Mouse (Mus musculus) adrenal gland, adult 18-20 months (tissue): ENCODE measurements around the gene Dpt. TPM values are rescaled to one million over a fixed set of nuclear protein-coding genes. Genes with fewer than 3 reads are reported as not detected.
"Not testable (repeated sequence)": the region's sequence is repeated elsewhere in the genome, so short reads cannot be mapped to it uniquely, and the experiment has no call there.

Source experiments
- DNase-seq, 2 experiments: peaks; one replicate each; pipeline ENCODE4 v3.0.0; 2021 to 2022; ENCODE audit warnings: low spot score in 2 of 2
- long read RNA-seq, 2 experiments: library from polyadenylated mRNA; stranded (forward); transcript quantifications; one replicate each; pipeline ENCODE4 v2.0.0; 2021
- total RNA-seq, 2 experiments: library from RNA; stranded (reverse); gene quantifications; 1 replicate in 1 of 2; 2 replicates in 1 of 2; pipeline ENCODE4 v1.2.3; 2021

Dpt gene
- total RNA-seq = 100 to 1,000 TPM in 1 of 2 experiments, 10 to 100 TPM in 1; 23.7 to 109 TPM
- long read RNA-seq, experiment 1, transcript Dpt-201 (4 exons, 1,724 nt) = major isoform, 17 of 18 reads
- long read RNA-seq, experiment 1, partial matches to known transcripts = 0 of 18 reads
- long read RNA-seq, experiment 1, other reads (novel, unspliced or antisense) = 1 of 18 reads
- long read RNA-seq, experiment 2, partial matches to known transcripts = 0 of 5 reads
- long read RNA-seq, experiment 2, other reads (novel, unspliced or antisense) = 1 of 5 reads

DNA sequence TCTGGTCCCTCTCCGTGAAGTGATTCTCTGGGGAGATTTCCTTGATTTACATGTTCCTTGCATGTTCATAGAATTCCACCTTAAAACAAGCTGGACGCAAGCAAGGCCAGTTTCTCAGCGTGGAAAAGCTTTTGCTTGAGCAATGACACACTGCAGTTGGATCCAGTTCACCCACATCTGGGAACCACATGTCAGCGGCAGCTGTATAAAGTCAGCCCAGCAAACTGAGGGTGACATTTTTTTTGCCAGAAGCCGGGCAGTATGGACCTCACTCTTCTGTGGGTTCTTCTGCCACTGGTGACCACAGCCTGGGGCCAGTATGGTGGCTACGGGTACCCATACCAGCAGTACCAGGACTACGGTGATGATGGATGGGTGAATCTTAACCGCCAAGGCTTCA lies at the start of gene Dpt:
Gene Dpt, plus strand, starts transcription at position 174 of the 400 bp plus-strand sequence.
- DNase-seq = peak in 1 of 2 experiments; percentile 29

- no peak for DNase-seq
Observed at GRCm38 (mm10) chr1:164753736-164754135, 42.7 kb upstream of the Dpt start.

GRCm38 (mm10) chr1:164755671-164756070 lies 40.8 kb upstream of the Dpt start:
- DNase-seq = no peak

DNA sequence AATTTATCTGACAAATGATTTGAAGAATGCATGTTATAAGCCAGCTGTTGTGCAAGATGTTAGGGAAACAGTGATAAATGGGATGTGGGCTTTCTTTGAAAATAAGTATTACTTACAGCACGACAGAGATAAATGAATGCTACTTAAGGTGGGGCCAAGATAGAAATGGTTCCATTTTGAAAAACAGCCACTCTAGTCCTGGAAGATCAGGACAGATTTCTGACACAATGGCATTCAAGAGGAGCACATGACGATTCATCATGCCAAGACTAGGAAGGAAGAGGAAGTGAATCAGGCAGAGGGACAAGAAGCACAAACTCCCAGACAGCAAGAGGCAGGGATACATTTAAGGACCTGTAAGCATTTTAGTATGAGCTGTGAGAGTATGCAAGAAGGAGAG lies 39.5 kb upstream of the Dpt start:
- no peak for DNase-seq

DNA sequence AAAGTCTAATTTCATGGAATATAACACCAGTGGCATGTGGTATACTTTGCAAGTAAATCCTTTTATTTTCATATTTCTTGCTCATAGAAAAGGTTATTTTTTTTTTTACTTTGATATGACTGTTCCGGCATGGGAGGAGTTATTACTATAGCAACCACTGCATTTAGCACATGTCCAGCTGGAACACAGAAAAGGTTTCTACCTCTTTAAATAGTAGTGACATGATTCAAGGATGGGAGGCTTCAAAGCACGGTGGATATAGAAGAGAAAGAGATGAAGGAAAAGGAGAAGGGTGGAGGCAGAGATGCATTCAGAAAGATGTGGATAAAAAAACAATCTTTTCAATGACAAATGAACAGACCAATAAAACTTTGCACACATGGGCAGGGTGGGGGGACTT lies 38.0 kb upstream of the Dpt start:
- DNase-seq = no peak

DNA sequence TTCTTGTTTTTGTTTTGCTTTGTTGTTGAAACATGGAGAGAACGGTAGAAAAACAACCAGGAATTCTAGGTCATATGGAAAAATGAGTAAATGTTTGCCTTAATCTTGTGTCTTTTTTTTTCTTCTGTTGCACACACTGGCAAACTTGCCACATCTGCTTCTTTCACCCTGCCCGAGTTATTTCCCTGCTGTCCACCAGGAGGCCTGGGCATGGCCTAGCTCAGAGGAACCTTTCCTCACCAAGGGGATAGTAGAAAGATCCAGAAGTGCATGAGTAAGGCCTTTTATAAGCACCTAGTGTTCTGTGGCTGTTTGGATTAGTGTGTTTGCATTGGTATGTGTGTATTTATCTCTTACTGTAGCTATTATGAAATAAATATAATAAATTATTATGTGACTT lies 34.2 kb upstream of the Dpt start:
- DNase-seq = no peak

DNA sequence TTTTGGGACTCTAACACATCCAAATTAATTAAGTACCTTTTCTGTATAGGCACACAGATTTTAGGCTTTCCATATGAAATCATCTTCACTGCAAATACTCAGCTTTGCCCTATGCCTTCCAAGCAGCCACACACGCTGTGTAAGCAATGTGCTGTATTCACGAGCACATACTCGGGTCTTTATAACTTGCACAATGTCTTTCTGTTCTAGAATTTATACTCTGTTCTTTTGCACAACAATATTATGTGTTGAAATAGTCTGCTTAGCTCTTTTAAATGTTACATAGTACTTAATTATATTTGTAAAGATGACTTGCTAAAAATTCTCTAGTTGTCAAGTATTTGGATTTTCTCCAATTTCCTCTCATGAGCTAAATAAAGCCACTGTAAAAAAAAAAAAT lies 29.8 kb upstream of the Dpt start:
- no peak for DNase-seq

- peak in 1 of 2 experiments; percentile 39 for DNase-seq
Observed at GRCm38 (mm10) chr1:164770611-164771010, 25.8 kb upstream of the Dpt start.

DNA sequence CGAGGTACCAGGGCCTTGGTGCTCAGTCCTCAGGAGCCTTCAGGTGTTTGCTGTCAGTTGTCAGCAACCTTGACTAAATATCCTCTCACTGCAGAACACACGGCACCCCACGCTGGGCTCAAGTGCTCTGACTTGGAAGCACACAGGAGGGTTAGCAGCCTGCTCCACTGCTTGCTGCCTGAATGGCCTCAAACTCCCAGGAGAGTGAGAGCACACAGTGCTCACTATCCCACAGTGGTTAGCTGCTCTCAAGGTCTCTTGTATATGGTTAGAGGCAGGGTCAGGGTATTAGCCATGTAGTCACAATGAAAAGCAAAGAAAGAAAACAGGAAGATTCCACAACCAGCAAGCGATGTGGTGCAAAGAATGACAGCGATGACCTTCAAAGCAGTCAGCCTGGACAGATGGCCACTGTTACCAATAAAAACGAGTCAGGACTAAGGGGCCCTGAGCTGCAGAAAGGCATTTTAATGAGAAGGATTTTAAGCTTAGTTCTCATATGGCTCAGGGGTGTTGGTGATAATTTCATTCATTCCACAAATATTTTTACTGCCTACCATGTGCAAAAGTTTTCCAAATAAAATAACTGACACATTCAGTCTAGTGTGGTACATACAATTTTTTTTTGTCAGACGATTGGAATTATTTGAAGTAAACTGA lies 15.5 kb upstream of the Dpt start:
- no peak for DNase-seq

GRCm38 (mm10) chr1:164786165-164786564 lies 10.3 kb upstream of the Dpt start:
- no peak for DNase-seq

- DNase-seq = no peak
Observed at GRCm38 (mm10) chr1:164787771-164788170, 8.7 kb upstream of the Dpt start.

DNA sequence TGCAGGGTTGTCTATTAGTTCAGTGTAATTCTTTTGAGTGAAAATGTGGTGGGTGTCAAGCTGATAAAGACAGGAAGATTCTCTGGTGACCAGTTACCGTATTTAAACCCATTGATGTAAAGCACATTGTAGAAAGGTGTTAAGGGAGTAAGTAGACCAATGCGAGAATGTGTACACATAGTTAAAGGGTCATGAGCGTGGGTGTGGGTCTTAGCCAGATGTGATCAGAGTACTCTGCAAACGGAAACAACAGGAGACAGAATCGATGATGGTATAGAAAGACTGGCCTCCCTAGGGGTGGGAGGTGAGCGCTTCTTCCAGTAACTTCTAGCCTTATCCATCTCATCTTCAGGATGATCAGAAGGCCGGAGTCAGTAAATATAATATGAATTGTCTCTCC lies 8.2 kb upstream of the Dpt start:
- DNase-seq = no peak

GRCm38 (mm10) chr1:164790296-164790695 lies 6.1 kb upstream of the Dpt start:
- DNase-seq = not testable (repeated sequence)

- DNase-seq = no peak
Observed at GRCm38 (mm10) chr1:164793049-164793448, 3.4 kb upstream of the Dpt start.

GRCm38 (mm10) chr1:164797746-164798285 lies 1.4 kb downstream of the Dpt start:
- DNase-seq = no peak

DNA sequence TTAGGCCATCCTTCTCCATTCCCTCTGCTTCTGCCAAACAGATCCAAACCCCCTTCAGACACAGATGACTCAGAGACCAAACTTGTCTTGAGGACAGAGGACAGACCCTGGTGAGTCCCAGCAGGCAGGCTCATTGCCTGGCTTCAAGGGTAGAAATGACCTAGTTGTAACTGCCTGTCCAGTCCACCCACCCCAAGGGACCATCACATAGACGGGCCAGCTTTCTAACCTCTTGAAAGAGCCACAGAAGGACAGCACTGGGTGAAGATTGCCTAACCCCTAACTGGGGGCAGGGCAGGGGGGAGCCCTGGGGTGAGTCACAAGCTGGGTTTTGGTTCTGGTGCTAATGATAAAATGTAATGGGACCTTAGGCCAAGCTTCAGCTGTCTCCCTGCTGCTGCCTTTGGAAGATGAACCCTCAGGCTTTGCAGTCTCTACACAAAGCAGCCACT lies 2.1 kb downstream of the Dpt start:
- no peak for DNase-seq

- no peak for DNase-seq
Observed at GRCm38 (mm10) chr1:164799161-164799560, 2.7 kb downstream of the Dpt start.

DNA sequence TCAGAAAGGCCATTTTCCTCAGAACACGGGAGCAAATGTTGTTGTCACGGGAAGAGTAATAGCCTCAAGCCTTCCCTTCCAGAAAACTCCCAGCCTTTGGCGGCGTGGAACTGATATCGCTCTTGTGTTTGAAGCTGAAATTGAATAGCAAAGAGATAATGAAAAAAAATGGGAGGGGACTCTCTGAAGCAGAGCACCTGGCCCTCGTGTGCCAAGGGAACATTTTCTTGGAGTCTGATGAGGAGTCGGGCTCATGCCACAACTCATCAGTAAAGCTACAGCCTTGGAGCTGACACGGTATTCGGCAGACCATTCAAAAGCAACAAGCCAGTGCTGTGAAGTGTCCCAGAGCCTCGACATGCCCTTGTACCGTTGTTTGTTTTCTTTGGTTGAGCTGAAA lies 7.8 kb downstream of the Dpt start:
- no peak for DNase-seq

DNA sequence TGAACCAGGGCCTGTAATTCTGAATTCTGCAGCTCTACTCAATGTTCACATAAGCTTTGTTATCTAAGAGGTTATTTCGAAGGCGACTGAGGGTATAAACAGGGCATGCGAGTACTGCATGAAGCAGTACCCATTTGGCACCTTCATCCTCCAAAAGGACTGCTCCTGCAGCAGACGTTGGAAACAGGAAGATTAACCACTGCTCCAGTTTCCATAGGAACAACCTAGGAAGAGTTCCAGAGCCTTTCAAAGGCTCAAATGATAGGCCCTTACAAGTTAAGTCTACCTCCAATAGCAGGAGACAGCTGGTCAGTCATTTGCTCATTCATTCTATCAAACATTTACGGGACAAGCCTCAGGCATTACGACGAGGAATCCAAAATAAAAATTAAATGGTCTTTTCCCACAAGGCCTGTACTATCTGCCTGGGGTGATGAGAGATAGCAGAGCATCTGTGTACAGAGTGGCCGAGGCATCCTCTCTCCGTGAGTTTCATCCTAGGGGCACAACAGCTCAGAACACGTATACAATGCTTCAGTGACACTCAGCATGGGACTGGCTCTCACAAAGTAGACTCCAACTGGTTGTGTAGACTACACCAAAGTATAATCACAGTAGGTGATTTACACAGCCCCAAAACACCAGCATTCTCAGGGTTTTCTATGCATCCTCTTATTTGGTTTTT lies 8.4 kb downstream of the Dpt start:
- DNase-seq = no peak

DNA sequence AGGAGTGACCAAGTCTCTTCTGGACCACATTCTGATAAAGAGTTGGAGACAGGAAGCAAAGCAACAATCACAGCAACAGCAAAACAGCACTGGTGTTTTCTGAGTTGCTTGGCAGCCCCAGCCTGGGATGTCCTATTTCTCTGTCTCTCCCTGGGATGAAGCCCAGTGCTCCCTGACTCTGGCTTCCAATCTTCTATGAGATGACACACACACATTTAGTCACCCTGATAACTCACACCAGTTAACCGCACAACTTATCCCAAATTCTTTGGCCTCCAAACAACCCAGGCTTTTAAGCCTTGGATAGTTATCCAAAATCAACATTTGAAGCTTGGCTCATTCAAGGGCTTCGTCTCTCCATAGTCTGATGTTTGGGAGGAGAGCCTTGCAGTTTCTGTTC lies 12.9 kb downstream of the Dpt start:
- DNase-seq = no peak

DNA sequence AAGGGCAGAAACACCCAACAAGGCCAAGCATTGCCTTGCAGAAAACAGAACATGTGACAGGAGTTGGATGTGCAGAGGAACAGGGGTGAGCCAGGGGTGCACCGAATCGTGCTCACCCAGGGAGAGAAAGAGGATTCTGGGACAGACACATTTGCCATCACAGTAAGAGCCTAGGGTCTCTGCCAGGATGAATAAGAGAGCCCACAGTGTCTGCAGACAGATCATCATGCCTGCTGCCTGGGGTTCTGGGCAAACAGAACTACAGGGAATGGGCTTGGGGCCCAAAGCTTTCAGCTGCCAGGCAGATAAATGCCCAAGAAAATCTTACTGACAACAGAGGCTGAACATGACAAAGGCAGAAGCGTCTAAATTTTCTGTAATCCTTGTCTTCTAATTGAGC lies 14.9 kb downstream of the Dpt start:
- no peak for DNase-seq

DNA sequence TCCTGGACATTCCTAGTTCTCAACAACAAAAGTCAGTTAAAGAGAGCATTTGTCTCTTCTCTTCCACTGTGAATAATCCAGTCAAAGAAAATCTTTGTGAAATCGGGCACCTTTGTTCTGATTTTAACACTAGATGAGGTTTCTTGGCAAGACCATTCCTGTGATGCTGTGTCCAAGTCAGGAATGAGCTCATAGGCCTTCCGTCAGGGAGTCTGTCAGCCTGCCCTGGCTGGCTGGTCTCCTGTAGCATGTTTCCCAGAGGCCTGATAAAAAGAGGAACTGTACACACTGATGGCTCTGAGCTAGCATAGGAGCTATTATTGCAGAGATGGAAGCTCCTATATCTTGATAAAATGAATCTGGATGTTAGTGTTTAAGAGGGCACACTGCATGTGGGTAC lies 17.8 kb downstream of the Dpt start:
- DNase-seq = no peak
